9 mouse cellular contexts compared by ENCODE assay signal in genomic region chr8:122812610-122813250, GRCm38 (mm10). TPM values are rescaled to one million over a fixed set of nuclear protein-coding genes. Genes with fewer than 3 reads are reported as not detected.
DNase-seq lines count a peak whose midpoint lies in the region; TF ChIP-seq lines count a peak whose summit lies in the region.
"Had no signal": no experiment of that assay in that cellular context is flagged by ENCODE, and none has a peak within 500 bp of the region (broad histone marks: within the 10 kb centered on the region; RNA-seq: fewer than 3 reads in every experiment).

No protein-coding gene starts in this region.

- no peaks in the 10 kb centered on the region for H3K27me3 ChIP-seq in liver, adult 2 months (ENCODE audit: control insufficient read depth, insufficient read depth, low read length)
- H3K27me3 ChIP-seq: limb, embryonic 15.5 days had no signal

- no peak for TF ChIP-seq POLR2A in liver, adult 2 months (IDR thresholded peaks at IDR 0.05; ENCODE audit: extremely low read depth, insufficient read depth, low read length)

- H3K4me3 ChIP-seq in gastrocnemius, adult 2 months: no peak overlapping the region
- H3K4me3 ChIP-seq in liver, adult 2 months (ENCODE audit: insufficient read depth, low read depth, low read length): no peak overlapping the region
- H3K4me3 ChIP-seq: limb, embryonic 15.5 days had no signal

- intact Hi-C loops in gastrocnemius, adult 2 months (cut with DNase I): loop anchor here (5.0 kb wide), 1 partner anchor 195 kb away; no protein-coding TSS in a partner anchor

- no peaks in the 10 kb centered on the region for H3K79me2 ChIP-seq in liver, adult 2 months (ENCODE audit: control insufficient read depth, insufficient read depth, low read length)

- no peak for DNase-seq in gastrocnemius, adult 2 months
- no peak for DNase-seq in gastrocnemius, adult 8-10 months (ENCODE audit: low spot score in 2 of 2)
- DNase-seq in thymus, postnatal 14 days: peak; percentile 56
- no peak for DNase-seq in thymus, postnatal 0 days (ENCODE audit: low spot score)
- no peak for DNase-seq in liver, adult 2 months (ENCODE audit: extremely low read depth, low read depth, low spot score)
- peak; percentile 61 for DNase-seq in thymus, postnatal 4 days
- DNase-seq in frontal cortex, postnatal 25 days (ENCODE audit: low spot score in 2 of 2): no peak
- no peak for DNase-seq in right cerebral cortex, postnatal 25 days

- no peaks in the 10 kb centered on the region for H3K36me3 ChIP-seq in liver, adult 2 months (ENCODE audit: control insufficient read depth, insufficient read depth, low read length)

- peak; percentile 39; the same call in 1 of the 2 replicates for TF ChIP-seq CTCF in gastrocnemius, adult 2 months (IDR thresholded peaks at IDR 0.05)
- peak; percentile 21; the same call in 1 of the 2 replicates for TF ChIP-seq CTCF in liver, adult 2 months (IDR thresholded peaks at IDR 0.05; ENCODE audit: low read depth, low read length)

- no peak overlapping the region for H3K27ac ChIP-seq in gastrocnemius, adult 2 months
- H3K27ac ChIP-seq in liver, adult 2 months (replicated peaks; ENCODE audit: insufficient read depth, low read depth, low read length): no peak overlapping the region
- H3K27ac ChIP-seq: limb, embryonic 15.5 days had no signal

- H3K4me1 ChIP-seq in liver, adult 2 months (ENCODE audit: control insufficient read depth, insufficient read depth, low read length): no peaks in the 10 kb centered on the region
- H3K4me1 ChIP-seq: limb, embryonic 15.5 days had no signal

- H3K9ac ChIP-seq in liver, adult 2 months (ENCODE audit: low read depth, low read length): no peak overlapping the region
- H3K9ac ChIP-seq: limb, embryonic 15.5 days had no signal

- 83% methylated on average over 14 of the region's 14 CpGs for WGBS in liver, adult 2 months

RNA-seq across cellular contexts. Expression of gene Cdh15, which starts 35.0 kb away (rescaled TPM):
- 10 to 100 TPM; 19.0 to 22.8 TPM for total RNA-seq in gastrocnemius, adult 2 months (2021)
- total RNA-seq in gastrocnemius, adult 8-10 months (2022): 10 to 100 TPM; 17.7 to 29.9 (median 21.9) TPM
- 0.21 and 0.36 TPM in 2 replicates for polyA plus RNA-seq in thymus, postnatal 0 days (2015; fragmentation: Nextera tagmentation; extraction: Ambion mirVana)
- total RNA-seq in liver, adult 2 months (2014; rRNA removed): 0.07 TPM in 1 of 2 replicates, not detected in the other
- polyA plus RNA-seq in liver, adult 2 months (2012; rRNA removed): 0.06 and 0.11 TPM in 2 replicates

RNA-seq across cellular contexts. Expression of gene Acsf3, which starts 37.4 kb away (rescaled TPM):
- 10 to 100 TPM; 11.1 to 16.4 TPM for total RNA-seq in gastrocnemius, adult 2 months (2021)
- 10 to 100 TPM; 10.5 to 13.1 (median 11.5) TPM for total RNA-seq in gastrocnemius, adult 8-10 months (2022)
- 13.8 and 14.0 TPM in 2 replicates for polyA plus RNA-seq in thymus, postnatal 0 days (2015; fragmentation: Nextera tagmentation; extraction: Ambion mirVana)
- total RNA-seq in liver, adult 2 months (2014; rRNA removed): 12.8 and 13.7 TPM in 2 replicates
- polyA plus RNA-seq in liver, adult 2 months (2012; rRNA removed): 38.4 and 39.7 TPM in 2 replicates

Comparison
In these comparisons a context has a peak if more than half of its experiments do, and no peak if none do; other contexts are left out.
1. DNase-seq: peak in thymus, postnatal 14 days (single experiment) and thymus, postnatal 4 days (single experiment); none in gastrocnemius, adult 2 months (single experiment), gastrocnemius, adult 8-10 months (0 of 2), thymus, postnatal 0 days (single experiment), liver, adult 2 months (single experiment), frontal cortex, postnatal 25 days (0 of 2) and right cerebral cortex, postnatal 25 days (single experiment).
2. RNA of gene Cdh15, which starts 35.0 kb away (total RNA-seq): 17.7 to 29.9 TPM in gastrocnemius, adult 8-10 months and 19.0 to 22.8 TPM in gastrocnemius, adult 2 months; 0.07 TPM in liver, adult 2 months; every median in the first group is over 10 times any median in the second.